In the genomic region with DNA sequence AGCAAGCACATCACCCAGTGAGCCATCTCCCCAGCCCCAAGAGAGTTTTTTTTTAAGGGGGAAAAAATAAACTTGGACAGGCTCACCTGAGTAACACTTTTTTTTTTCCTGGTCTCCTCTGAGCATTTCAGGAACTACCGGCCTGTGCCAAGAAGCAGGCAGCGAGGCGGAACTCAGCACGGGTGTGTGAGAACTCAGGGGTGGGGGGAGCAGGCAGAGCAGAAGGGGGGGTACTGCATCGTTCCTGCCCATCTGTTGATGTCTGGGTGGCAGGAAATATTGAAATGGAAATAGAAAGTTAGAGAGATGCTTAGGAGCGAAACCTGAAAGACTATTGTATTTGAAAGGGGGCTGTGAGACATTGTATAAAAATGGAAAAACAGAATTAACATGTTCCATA, we compare ENCODE assay signal across 12 mouse cellular contexts.
DNase-seq lines count a peak whose midpoint lies in the region; ATAC-seq and TF ChIP-seq lines count a peak whose summit lies in the region.
"Had no signal": no experiment of that assay in that cellular context is flagged by ENCODE, and none has a peak within 500 bp of the region (broad histone marks: within the 10 kb centered on the region; RNA-seq: fewer than 3 reads in every experiment).

No protein-coding gene starts in this region.

- DNase-seq in frontal cortex, postnatal 25 days (ENCODE audit: low spot score in 2 of 2) = no peak
- no peak for DNase-seq in limb, embryonic 14.5 days (ENCODE audit: low spot score)
- DNase-seq in limb, embryonic 10.5 days (ENCODE audit: low spot score) = no peak
- DNase-seq in spleen, adult 2 months (ENCODE audit: low read depth in 1 of 2, low spot score in 2 of 2) = peak in 1 of 2 experiments; percentile 53
- DNase-seq in heart, embryonic 10.5 days (ENCODE audit: low spot score) = no peak
- DNase-seq in gastrocnemius, postnatal 36 days = no peak
- DNase-seq: heart, postnatal 14 days; retina, postnatal 1 day had no signal

- no peaks in the 10 kb centered on the region for H3K9me3 ChIP-seq in limb, embryonic 14.5 days (ENCODE audit: control insufficient read depth, low read length)
- no peaks in the 10 kb centered on the region for H3K9me3 ChIP-seq in limb, embryonic 10.5 days (replicated peaks)
- no peaks in the 10 kb centered on the region for H3K9me3 ChIP-seq in embryonic facial prominence, embryonic 15.5 days (replicated peaks)
- H3K9me3 ChIP-seq in heart, embryonic 10.5 days = no peaks in the 10 kb centered on the region
- H3K9me3 ChIP-seq: limb, embryonic 13.5 days; midbrain, embryonic 12.5 days had no signal

- TF ChIP-seq POLR2A in limb, embryonic 14.5 days (IDR thresholded peaks at IDR 0.05; ENCODE audit: borderline replicate concordance, extremely low read depth, insufficient read depth, insufficient read length) = no peak
- TF ChIP-seq POLR2A in spleen, adult 2 months (IDR thresholded peaks at IDR 0.05; ENCODE audit: low read depth, low read length) = no peak

- H3K4me2 ChIP-seq in limb, embryonic 14.5 days (replicated peaks; ENCODE audit: low read depth, low read length, severe bottlenecking) = no peak overlapping the region
- H3K4me2 ChIP-seq in embryonic facial prominence, embryonic 15.5 days (replicated peaks) = no peak overlapping the region
- H3K4me2 ChIP-seq: midbrain, embryonic 12.5 days had no signal

- H3K27ac ChIP-seq in limb, embryonic 14.5 days (replicated peaks; ENCODE audit: low read depth, low read length) = 0 out of 2 replicates have a peak overlapping the region, but pooled peaks have one; percentile 6
- no peak overlapping the region for H3K27ac ChIP-seq in limb, embryonic 10.5 days
- H3K27ac ChIP-seq in embryonic facial prominence, embryonic 15.5 days (replicated peaks) = 0 out of 2 replicates have a peak overlapping the region, but pooled peaks have one; percentile 9
- H3K27ac ChIP-seq in spleen, adult 2 months (ENCODE audit: insufficient read depth, low read length) = peak overlapping the region; percentile 78
- H3K27ac ChIP-seq in heart, embryonic 10.5 days = no peak overlapping the region

- H3K4me1 ChIP-seq in limb, embryonic 14.5 days (ENCODE audit: control insufficient read depth, insufficient read depth, low read length) = peaks cover 45% of the 10 kb centered on the region
- peaks cover 58% of the 10 kb centered on the region for H3K4me1 ChIP-seq in limb, embryonic 10.5 days
- H3K4me1 ChIP-seq in embryonic facial prominence, embryonic 15.5 days = peaks cover 31% of the 10 kb centered on the region
- peaks cover 36% of the 10 kb centered on the region for H3K4me1 ChIP-seq in spleen, adult 2 months (ENCODE audit: control insufficient read depth, insufficient read depth, insufficient read length)
- H3K4me1 ChIP-seq in heart, embryonic 10.5 days = peaks cover 34% of the 10 kb centered on the region

- H3K9ac ChIP-seq in limb, embryonic 14.5 days (ENCODE audit: low read depth, low read length, severe bottlenecking) = no peak overlapping the region
- H3K9ac ChIP-seq in embryonic facial prominence, embryonic 15.5 days = no peak overlapping the region
- H3K9ac ChIP-seq: limb, embryonic 13.5 days had no signal

- H3K36me3 ChIP-seq in limb, embryonic 14.5 days (ENCODE audit: control insufficient read depth, insufficient read depth, low read length) = no peaks in the 10 kb centered on the region
- H3K36me3 ChIP-seq in limb, embryonic 10.5 days = no peaks in the 10 kb centered on the region
- no peaks in the 10 kb centered on the region for H3K36me3 ChIP-seq in embryonic facial prominence, embryonic 15.5 days
- no peaks in the 10 kb centered on the region for H3K36me3 ChIP-seq in spleen, adult 2 months (ENCODE audit: control insufficient read depth, insufficient read depth, low read length)
- 0 out of 2 replicates have a peak, but pooled peaks cover 4% of the 10 kb centered on the region for H3K36me3 ChIP-seq in heart, embryonic 10.5 days
- H3K36me3 ChIP-seq: limb, embryonic 13.5 days; midbrain, embryonic 12.5 days had no signal

- WGBS in limb, embryonic 14.5 days = 43% methylated on average over 6 of the region's 6 CpGs
- 81% methylated on average over 6 of the region's 6 CpGs for WGBS in limb, embryonic 10.5 days
- 43% methylated on average over 6 of the region's 6 CpGs for WGBS in embryonic facial prominence, embryonic 15.5 days
- WGBS in spleen, adult 2 months = 13% methylated on average over 6 of the region's 6 CpGs
- WGBS in heart, embryonic 10.5 days = 74% methylated on average over 6 of the region's 6 CpGs

- no peaks in the 10 kb centered on the region for H3K27me3 ChIP-seq in limb, embryonic 14.5 days (ENCODE audit: control insufficient read depth, insufficient read depth, low read length)
- H3K27me3 ChIP-seq in limb, embryonic 10.5 days (ENCODE audit: low read depth, poor library complexity, severe bottlenecking) = peaks cover 5% of the 10 kb centered on the region
- no peaks in the 10 kb centered on the region for H3K27me3 ChIP-seq in embryonic facial prominence, embryonic 15.5 days
- no peaks in the 10 kb centered on the region for H3K27me3 ChIP-seq in spleen, adult 2 months (ENCODE audit: control insufficient read depth, insufficient read depth, low read length)
- no peaks in the 10 kb centered on the region for H3K27me3 ChIP-seq in heart, embryonic 10.5 days (ENCODE audit: insufficient read depth, poor library complexity, severe bottlenecking)
- H3K27me3 ChIP-seq: midbrain, embryonic 12.5 days had no signal

- no peak overlapping the region for H3K4me3 ChIP-seq in limb, embryonic 14.5 days (replicated peaks; ENCODE audit: low read length)
- no peak overlapping the region for H3K4me3 ChIP-seq in limb, embryonic 10.5 days
- no peak overlapping the region for H3K4me3 ChIP-seq in embryonic facial prominence, embryonic 15.5 days (replicated peaks)
- peak overlapping the region; percentile 5; the same call in 1 of the 2 replicates for H3K4me3 ChIP-seq in spleen, adult 2 months (ENCODE audit: extremely low read depth, insufficient read depth, insufficient read length)
- no peak overlapping the region for H3K4me3 ChIP-seq in heart, embryonic 10.5 days
- H3K4me3 ChIP-seq: limb, embryonic 13.5 days; midbrain, embryonic 12.5 days had no signal

- intact Hi-C loops in gastrocnemius, postnatal 36 days (cut with DNase I) = no loop called here

- no peak for TF ChIP-seq CTCF in spleen, adult 2 months (IDR thresholded peaks at IDR 0.05; ENCODE audit: extremely low read depth, insufficient read depth, insufficient read length, insufficient replicate concordance)

- ATAC-seq in frontal cortex, adult (ENCODE audit: low TSS enrichment) = peak; percentile 53
- no peak for ATAC-seq in limb, embryonic 14.5 days (ENCODE audit: low FRiP score, low read depth)
- no peak for ATAC-seq in embryonic facial prominence, embryonic 15.5 days (ENCODE audit: insufficient number of reproducible peaks, low FRiP score, low TSS enrichment, low read depth)

Comparison
In these comparisons a context has a peak if more than half of its experiments do, and no peak if none do; other contexts are left out.
1. H3K27ac ChIP-seq: peak in limb, embryonic 14.5 days (single experiment), embryonic facial prominence, embryonic 15.5 days (single experiment) and spleen, adult 2 months (single experiment); none in limb, embryonic 10.5 days (single experiment) and heart, embryonic 10.5 days (single experiment).